Mouse (Mus musculus) urinary bladder, postnatal 10 days (tissue): ENCODE measurements around the gene Pcnx3.
A peak's percentile ranks its signal among the peaks of the same experiment; 100 is the strongest.

ENCODE experiments used
- DNase-seq: peaks from one replicate; pipeline ENCODE4 v3.0.0; 2022; ENCODE audit warnings: low spot score

Pcnx3 gene

DNA sequence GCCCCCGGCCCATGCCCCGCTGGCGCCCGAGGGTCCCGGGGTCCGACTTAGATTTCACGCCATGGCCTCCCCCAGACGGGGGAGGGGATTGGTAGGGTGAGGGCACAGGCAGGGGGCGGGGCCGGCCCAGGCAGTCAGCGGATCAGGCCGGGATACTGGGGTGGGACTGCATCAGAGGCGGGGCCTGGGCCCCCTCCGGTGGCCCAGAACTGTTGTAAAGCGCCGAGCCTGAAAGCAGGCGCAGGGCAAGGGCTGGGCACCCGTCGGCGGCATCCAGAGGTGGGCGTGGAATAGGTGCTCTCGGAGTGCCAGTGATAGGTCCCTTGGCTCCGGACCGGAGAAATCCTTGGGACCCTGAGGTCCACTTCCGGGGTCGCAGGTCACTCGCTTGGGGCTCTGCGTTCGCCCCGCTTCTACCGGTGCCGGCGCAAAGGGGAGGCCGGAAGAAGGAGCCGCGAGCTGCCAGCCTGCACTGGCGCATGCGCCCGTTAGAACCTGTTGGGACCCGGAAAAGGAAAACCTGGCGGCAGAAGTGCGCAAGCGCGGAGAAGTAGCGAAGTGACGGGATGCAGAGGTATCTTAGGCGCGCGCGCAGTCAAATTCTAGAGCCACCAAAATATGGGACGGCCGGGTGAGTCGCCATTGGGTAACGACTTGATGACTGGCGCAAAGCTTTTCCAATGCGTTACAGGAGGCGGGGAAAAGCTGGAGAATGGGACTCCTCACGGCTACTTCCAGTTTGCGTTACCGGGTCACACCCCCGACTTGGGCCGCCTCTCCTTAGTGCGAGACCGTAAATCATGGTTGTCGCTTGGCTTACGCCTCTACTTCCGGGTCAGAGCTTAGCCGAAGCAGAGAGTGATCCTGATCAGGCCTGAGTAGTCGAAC, at the start of gene Pcnx3, which contains the start of gene Map3k11:
Gene Pcnx3, minus strand, starts transcription at position 709 of the 888 bp plus-strand sequence.
Gene Map3k11, plus strand, starts transcription at position 543 of the 888 bp plus-strand sequence.
- DNase-seq: peak; percentile 92

DNA sequence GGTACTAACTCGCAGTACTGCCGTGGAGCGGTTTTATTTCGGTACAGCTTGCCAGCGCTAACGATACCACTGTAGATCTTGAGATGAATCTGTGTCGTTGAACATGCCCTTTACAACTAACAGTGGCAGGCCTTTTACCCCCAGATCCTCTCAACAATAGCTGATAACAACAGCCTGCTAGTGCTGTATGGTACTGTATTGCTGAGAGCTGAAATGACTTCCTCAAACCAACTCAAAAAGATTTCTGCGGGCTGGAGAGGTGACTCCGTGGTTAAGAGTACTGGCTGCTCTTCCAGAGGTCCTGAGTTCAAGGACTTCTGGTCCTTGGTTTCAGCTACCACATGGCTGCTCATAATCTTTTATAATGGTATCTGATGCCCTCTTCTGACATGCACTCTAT, 45.6 kb upstream of the Pcnx3 start:
- DNase-seq: no peak

DNA sequence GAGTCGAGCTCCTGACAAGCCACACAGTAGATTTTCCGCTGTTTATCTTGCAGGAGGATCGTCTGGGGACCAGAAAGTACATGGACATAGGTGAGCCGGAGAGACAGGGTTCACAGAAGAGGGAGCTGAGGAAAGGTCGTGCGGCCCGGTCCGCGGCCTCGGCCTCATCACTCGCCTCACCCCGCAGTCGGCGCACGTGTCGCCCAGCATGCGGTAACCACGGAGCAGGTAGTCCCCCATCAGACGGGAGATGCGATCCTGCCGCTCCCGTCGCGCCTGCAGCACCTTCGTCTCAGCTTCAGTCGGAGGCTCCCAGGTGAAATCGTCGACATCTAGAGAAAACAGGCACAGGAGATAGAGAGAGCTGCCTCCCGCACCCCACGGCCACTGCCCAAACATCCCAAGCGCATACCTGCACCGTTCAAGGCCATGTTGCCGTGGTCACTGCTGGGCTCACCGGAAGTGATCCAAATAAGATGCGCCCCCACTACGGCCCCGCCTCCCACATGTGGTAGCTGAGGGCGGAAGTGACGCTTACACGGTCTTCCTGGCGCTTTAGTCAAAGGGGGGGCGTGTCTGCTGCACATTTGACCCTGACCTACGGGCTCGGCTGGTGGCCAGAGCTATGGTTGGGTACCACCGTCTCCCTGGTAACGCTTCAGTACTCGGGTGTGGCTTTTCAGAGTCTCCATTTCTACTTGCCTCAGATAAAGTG, 42.7 kb upstream of the Pcnx3 start:
- DNase-seq: peak; percentile 77

DNA sequence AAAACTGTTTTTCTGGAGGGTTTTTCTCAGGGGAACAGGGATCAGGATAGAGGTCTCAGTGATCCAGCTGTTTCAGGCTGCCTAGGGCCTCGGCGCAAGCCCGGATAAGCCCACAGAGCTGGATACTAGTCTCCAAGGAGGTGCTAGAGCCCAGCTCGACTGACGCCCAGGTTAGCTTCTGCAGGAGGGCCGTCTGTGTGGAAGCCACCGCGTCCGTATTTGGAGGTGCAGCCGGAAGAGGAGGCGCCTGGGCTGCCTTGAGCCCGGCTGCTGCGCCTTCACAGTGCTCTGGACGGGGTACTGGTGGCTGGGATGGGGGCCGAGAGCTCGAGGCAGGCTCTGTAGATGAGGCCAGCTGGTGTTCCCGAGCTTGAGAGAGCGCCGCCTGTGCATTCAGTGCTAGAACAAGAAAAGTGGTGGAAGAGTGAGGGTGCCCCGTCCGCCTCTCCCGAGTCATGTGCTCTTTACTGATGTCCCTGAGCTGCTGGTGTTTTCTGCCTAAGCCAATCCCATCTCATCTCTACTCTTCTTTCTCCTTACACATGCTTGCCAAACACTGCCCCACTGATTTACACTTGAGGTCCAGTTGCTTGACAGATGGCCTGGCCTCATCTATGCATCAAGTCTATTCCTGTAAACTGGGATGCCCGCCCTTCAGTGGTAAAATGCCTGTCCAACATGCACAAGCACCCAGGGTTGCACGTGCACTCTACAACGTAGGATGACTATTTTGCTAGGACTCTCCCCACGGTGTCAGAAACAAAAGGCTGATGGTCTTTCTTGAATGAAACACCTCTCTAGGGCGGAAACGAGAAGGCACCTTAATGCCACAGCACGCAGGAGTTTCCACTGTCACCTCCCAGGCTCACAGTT, 41.8 kb upstream of the Pcnx3 start:
- DNase-seq: no peak

DNA sequence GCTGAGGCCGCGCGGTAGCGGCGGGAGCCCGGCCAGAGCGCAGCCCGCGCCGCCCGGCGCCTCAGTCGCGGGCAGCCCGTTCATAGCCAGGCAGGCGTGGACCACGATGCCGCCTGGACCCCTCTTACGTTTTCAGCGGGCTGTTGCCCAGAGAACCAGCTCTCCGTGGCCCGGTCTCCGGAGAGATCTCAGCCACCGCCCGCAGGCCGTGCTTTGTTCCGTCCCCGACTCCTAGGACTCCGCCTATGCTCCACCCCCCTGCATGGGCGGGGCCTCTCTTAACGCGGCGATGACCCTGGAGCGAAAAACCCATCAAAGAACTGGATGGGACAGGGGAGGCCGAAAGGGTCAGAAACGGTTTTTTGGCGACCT, 40.7 kb upstream of the Pcnx3 start, which contains the start of gene Fam89b:
Gene Fam89b, minus strand, starts transcription at position 210 of the 372 bp plus-strand sequence.
- DNase-seq: peak; percentile 61

DNA sequence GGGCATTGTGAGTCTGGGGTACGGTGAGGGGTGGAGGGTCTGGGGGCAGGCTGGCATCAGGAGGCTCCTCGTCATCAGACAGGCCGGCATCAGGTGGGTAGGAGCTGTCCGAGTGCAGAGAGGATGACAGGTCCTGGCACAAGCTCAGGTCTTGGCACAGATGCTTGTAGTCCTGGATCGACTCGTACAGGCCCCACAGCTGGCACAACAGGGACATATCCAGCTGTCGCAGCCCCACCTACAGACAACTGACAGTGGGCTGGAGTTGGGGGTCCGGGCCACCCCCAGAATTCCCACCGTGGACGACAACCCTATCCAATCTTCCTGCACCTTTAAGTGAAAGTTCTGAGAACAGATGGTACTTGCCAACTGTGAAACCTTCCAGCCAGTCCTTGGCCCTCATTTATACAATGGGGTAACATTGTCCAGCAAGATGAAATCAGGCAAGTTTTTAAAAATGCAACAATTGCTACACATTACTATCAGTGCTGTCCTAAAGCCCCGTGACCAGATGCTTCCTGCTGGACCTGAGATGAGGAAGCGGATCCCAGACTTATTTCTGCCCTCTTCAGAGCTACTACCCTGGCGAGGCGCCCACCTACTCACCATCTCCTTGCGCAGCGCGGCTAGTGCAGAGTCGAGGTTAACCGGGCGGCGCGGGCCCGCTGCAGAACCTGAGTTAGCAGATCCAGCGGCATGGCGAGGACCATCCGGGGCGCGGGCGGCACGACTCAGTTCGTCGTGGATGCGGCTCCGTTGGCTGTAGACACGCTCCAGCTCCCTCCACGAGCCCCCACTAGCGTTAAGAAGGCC, 40.1 kb upstream of the Pcnx3 start:
- no peak for DNase-seq

DNA sequence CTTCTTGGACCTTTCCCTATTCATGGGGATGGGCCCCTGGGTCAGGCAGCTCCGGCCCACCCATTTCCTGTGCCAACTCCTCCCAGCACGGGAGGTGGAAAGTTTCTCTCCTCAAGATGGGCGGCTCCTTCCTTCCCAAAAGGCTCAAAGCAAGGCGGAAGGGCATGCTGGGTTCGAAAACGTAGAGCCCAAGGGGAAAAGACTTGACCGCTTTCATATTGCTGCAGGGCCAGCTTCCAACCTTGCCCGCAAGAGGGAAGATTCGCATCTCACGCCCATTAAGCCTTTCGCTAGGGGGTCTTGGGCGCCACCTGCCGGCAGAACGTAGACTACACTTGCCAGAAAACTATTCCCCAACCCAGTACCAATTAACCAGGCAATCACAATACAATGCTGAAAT, 39.0 kb upstream of the Pcnx3 start:
- DNase-seq: peak; percentile 67

DNA sequence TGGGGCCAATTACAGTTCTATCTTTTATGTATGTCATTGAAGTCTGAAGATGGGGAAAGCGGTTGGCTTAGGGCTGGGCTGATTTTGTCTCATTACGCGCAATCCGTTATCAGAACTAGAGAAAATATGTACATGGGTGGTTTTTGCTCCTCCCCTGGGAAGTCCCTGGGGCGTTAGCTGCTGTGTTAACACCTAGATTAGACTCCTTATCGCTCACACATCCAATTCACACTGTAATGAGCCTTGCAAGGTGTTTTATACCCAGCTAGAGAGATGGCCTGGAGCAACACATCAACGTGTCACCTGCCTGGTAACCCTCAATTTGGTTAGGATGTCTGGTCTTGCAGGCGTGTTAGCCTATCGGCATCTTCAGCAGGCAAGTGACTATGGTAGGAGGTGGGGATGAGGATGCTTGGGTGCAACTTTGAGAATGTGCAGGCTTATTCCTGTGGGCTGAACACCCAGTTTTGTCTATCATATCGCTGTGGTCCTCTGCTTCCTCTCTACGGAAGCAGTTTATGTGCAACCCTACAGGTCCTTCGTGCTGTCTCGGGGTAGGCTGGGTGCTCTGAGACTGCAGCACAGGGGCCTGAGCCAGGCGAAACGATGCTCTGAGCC, 38.4 kb upstream of the Pcnx3 start:
- no peak for DNase-seq

DNA sequence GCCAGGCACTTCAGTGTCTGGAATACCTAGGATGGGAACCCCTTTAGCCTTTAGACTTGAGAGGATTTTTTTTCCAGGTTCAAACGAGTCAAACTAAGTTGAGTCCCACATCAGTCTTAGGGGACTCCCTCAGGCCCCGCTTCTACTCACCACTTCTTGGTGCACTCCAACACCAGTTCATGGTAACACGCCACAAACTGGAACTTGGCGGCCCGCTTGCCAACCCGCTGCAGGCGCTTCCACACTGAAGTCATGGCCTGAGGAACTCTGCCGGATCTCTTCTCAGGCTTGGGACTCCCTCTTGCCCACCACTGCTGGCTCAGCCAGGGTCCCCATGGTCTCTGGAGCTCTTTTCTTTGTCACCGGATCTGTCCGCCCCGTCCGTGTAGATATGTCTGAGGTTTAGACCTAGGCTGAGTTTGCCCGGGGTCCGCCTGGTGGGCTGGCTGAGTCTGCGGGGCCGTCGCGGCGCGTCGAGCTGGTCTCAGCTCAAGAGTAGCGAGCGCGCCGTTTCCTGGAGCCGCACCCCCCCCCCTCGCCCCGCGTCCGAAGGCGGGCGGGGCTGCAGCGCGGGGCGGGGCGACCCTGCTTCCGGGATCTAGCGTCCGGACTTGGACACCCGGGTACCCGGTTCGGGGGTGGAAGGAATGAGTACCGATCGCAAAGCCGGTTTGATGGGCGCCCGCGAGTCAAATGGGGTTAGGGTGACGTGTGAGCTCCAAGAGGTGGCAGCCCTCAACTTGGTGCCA, 37.2 kb upstream of the Pcnx3 start, which contains the start of gene Ehbp1l1:
Gene Ehbp1l1, minus strand, starts transcription at position 551 of the 749 bp plus-strand sequence.
- no peak for DNase-seq

DNA sequence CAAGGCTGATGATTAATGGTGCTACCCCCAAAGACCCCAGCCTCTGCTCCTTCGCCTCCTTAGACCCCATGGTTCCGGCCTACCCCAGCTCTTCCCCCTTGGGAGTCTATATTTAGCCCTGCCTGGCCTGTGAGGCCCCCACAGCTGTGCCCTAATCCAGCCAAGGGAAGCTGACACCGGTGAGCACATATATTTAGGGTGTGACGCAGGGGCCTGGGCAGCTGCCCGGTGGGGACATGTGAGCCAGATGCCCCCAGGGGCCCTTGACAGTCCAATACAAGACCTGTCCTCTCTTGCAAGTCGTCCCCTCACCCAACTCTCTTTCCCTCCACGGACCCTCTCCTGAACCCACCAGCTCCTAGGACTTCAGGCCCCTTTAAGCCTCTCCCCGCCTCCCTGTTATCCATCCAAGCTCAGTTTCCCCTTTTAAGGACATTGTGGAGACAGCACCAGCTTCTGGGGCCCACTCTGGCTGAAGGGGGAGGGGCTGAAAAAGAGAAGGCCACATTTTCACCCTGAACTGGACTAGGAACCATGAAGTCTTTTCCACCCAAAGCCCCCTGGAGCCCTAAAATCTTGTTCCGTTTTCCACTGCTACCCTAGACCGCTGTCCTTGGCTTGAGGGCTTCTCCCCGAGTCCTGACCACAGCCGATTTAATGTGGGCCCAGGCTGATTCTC, 36.5 kb upstream of the Pcnx3 start:
- no peak for DNase-seq

DNA sequence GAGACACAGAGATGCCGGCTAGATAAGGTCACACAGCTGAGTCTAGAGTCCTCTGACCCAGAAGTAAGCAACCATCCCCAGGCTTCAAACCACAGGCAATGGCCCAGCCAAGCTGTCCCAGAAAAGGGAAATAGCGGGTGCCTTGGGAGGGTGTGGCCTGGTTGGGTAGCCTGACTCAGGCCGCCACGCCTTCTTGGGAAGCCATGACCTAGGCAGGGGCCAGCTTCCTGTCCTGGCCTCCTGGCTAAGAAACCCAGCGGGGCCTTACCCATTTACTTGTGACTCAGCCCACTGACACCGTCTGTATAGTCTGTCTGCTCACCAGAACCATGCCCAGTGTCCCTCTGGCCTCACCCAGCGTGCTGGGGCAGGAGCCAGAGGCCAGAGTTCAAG, 35.8 kb upstream of the Pcnx3 start:
- no peak for DNase-seq

DNA sequence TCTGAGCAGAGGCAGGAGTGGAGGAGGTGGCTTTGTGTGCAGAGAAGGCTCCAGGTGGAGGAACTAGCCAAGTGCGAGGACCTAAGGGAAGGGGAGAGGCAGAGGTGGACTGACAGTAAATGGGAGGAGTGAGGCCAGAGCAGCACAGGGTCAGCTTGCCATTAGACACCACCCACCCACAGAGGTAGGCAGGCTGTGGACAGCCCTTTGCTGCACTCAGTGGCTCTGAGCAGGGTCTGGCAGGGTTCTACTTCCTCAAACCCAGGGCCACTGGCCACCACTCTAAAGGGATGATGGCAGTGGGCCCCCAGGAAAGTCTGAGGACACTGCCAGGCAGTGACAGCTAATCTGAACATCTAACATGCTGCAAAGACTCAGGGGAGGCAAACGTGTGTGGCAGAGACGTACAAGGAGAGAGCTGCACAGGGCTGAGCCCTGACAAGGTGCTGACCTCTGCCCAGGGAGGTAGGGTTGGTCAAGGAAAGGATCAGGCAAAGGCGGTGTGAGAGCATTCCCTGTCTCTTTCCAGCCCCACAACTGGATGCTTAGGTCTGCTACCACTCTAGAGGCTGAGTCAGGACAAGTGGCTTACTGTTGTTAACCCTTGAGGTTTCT, 35.3 kb upstream of the Pcnx3 start:
- no peak for DNase-seq

DNA sequence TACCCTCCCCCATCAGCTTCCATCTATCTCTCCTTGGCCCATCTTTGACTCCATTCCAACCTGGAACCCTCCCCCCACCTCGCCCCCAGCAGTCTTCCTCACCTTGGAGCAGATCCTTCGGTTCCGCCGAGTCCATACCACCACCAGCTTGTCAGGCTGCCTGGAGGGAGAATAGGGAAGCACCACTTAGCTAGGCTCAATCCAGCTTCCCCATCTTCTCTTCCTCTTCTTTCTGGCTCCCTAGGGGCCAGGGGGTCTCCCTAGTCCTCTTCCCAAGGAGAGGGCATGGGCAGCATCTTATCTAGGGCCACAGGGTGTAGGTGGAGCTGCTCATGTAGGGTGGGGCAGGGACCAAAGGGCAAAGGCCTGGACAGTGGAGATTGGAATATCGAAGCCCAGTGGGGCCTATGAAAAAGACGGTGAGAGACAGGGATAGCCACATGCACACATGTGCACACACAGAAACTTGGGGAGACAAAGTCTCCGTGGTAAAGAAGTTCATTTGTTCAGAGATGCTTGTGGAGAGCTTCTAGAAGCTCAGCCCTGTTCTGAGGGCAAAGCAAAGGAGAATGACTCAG, 34.2 kb upstream of the Pcnx3 start:
- DNase-seq: no peak

DNA sequence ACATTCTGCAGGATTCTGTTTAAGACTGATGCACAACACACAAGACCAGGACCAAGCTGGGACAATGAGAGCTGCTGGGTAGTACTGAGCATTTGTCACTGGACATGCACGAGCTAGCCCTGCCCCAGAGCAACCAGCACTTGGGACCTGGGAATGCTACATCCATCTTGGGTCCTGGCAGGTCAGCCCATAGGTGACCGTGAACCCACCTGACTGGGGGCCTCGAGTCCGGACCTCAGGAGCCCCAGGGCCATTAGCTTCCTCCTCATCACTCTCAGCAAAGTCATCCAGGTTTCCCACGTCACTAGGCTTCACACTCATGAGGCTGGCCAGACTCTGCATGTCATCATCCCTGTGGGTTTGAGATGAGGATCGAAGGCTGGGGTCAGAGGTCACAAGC, 32.5 kb upstream of the Pcnx3 start:
- no peak for DNase-seq

DNA sequence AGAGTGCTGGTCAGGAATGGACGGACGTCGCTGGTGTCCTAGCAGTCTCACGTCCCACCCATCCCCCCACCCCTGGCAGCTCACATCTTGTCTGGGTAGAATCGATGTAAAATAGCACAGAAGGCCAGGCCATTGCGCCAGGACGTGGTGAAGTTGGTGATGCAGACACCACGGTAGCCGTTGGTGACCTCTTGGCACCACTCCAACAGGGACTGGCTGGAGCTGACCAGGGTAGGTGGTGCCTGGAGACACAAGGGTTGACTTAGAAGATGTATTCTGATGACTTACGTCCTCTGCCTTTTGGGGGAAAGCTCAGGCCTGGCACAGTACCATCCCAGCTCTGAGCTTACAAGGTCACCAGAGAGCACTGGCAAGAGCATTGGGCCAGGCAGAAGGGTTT, 28.2 kb upstream of the Pcnx3 start:
- no peak for DNase-seq

DNA sequence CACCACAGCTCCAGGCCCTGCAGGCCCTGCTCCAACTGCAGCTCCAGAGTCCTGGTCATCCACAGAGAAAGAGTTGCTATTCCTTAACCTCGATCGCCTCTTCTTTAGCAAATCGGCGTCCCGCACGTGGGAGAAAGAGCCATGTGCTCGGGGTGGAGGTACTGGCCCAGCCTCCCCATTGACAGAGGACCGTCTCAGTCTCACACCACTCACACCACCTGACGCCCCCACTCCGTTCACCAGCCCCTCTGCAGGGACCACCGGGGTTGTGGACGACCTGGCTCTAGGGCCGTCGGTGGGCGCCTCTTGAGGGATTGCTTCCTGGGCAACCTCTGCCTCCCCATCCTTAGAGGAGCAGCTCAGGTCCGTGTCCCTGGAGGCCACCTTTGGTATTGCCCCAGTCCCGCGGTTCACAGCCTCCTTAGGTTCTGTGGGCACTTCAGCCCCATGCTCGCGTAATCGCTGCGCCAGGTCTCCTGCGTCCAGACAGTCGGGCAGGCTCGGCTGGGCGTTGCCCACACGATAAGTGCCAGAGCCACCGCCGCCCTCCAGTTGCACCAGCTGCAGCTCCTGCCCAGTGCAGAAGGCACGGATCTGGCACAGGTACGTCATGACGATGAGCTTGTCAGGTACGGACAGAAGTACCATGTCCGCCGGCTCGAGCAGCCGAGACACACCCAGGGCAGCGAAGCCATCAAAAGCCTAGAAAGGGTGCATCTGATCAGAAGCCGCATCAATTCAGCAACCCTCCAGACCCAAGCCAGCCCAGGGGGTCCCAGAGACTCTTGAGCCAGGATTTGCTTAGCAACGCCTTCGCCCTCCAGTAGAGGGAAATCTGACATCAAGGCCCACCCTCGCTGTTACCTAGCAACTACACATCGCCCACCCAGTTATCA, 27.3 kb upstream of the Pcnx3 start:
- no peak for DNase-seq

DNA sequence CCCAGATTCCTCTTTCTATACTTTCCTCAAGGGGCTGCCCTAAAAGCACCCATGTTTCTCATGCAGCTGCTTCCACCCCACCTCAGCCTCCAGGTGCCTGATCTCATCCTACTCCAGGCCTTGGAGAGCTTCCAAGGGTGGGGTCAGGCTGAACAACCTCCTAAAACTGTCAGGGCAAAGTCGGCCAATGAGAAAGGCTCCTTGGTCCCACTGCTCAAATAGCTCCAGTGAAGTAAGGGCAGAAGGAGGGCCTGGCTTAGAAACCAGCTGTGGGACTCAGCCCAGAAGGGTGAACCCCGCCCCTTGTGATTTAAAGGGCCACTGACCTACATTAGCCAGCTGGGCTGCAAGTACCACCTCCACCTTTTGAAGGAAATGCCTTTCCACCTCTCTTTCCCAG, 25.0 kb upstream of the Pcnx3 start:
- DNase-seq: no peak

DNA sequence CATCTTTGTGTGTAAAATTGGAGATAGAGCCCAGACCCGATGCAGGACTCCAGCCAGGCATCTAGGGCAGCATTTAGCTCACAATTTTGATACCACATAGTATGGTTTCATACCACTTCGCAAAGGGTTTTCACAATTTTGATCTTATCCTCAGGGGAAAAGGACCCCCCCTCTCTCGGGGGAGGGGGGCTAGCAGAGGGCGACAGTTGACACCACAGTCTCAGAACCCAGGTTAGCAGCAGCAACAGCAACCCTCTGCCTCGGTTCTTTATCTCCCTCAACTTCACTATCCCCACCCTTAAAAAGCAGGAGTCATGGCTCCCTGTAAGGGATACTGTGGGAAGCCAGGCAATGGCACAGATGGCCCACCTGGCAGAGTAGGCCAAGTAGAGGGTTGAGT, 24.5 kb upstream of the Pcnx3 start:
- DNase-seq: no peak
